Mouse (Mus musculus) heart, postnatal 0 days (tissue): ENCODE measurements around the gene Fank1.
A peak's percentile ranks its signal among the peaks of the same experiment; 100 is the strongest.

ENCODE experiments used
- CTCF ChIP-seq: IDR thresholded peaks from 2 replicates; pipeline ENCODE4 v1.5.1; 2016; ENCODE audit warnings: antibody characterized with exemption, control low read depth, low read depth
- EP300 ChIP-seq: IDR thresholded peaks from 2 replicates; pipeline ENCODE4 v1.6.1; 2016; ENCODE audit warnings: antibody characterized with exemption, low read depth

- TF ChIP-seq CTCF: no peak
- TF ChIP-seq EP300: peak; percentile 76; the same call in 1 of the 2 replicates
Observed at GRCm38 (mm10) chr7:133730324-133731191, 46.1 kb upstream of the Fank1 start.
